Mouse (Mus musculus): ENCODE measurements around the gene Pknox2.

- TF ChIP-seq CTCF (IDR thresholded peaks at IDR 0.05; ENCODE audit: control insufficient read depth, insufficient read depth, low read length) (peak; percentile 29; the same call in 1 of the 2 replicates), POLR2A (IDR thresholded peaks at IDR 0.05; ENCODE audit: borderline replicate concordance, control insufficient read depth, low read depth, low read length) (no peak)
Observed at GRCm38 (mm10) chr9:37147359-37147685, at the start of gene Pknox2.

Data from bone marrow, adult 2 months (tissue).